Mouse (Mus musculus): ENCODE measurements around the gene Tmem143. TPM values are rescaled to one million over a fixed set of nuclear protein-coding genes. Genes with fewer than 3 reads are reported as not detected.

Gene Tmem143
- total RNA-seq (2023): 9.2 TPM

GRCm38 (mm10) chr7:45896517-45897257, at the start of gene Tmem143, which contains the start of gene Syngr4:
TSS of gene Tmem143 (plus strand) at chr7:45896941.
TSS of gene Syngr4 (minus strand) at chr7:45896714.

GRCm38 (mm10) chr7:45872624-45873023, 24.1 kb upstream of the Tmem143 start, which contains the start of gene Kdelr1:
TSS of gene Kdelr1 (plus strand) at chr7:45872772.

GRCm38 (mm10) chr7:45878278-45878677, 18.5 kb upstream of the Tmem143 start, which contains the start of gene Grin2d:
TSS of gene Grin2d (minus strand) at chr7:45878378.

GRCm38 (mm10) chr7:45921242-45921621, 24.5 kb downstream of the Tmem143 start, which contains the start of gene Emp3:
TSS of gene Emp3 (minus strand) at chr7:45921404.

GRCm38 (mm10) chr7:45923762-45924428, 27.2 kb downstream of the Tmem143 start, which contains the start of gene Ccdc114:
TSS of gene Ccdc114 (plus strand) at chr7:45924072.

Other genes with a start within 250 kb of the Tmem143 start
- gene Fut2, start 230.5 kb upstream of the Tmem143 start, total RNA-seq (2023): not detected
- gene Ntn5, start 212.9 kb upstream of the Tmem143 start, total RNA-seq (2023): 0.38 TPM
- gene Sec1, start 202.5 kb upstream of the Tmem143 start, total RNA-seq (2023): not detected
- gene Car11, start 197.1 kb upstream of the Tmem143 start, total RNA-seq (2023): 12.3 TPM
- gene Dbp, start 191.9 kb upstream of the Tmem143 start, total RNA-seq (2023): 41.2 TPM
- gene Rpl18, start 181.5 kb upstream of the Tmem143 start, total RNA-seq (2023): 2,817 TPM
- 31.0 TPM for gene Sphk2, start 178.9 kb upstream of the Tmem143 start, total RNA-seq (2023)
- 2.5 TPM for gene Fam83e, start 175.7 kb upstream of the Tmem143 start, total RNA-seq (2023)
- gene Spaca4, start 171.1 kb upstream of the Tmem143 start, total RNA-seq (2023): not detected
- 0.89 TPM for gene Lmtk3, start 113.2 kb upstream of the Tmem143 start, total RNA-seq (2023)
- gene Sult2b1, start 112.3 kb upstream of the Tmem143 start, total RNA-seq (2023): 1.9 TPM
- gene Cyth2, start 82.4 kb upstream of the Tmem143 start, total RNA-seq (2023): 127 TPM
- gene Kcnj14, start 72.2 kb upstream of the Tmem143 start, total RNA-seq (2023): 1.8 TPM
- 31.7 TPM for gene Grwd1, start 66.0 kb upstream of the Tmem143 start, total RNA-seq (2023)
- 60.7 TPM for gene Kdelr1, start 24.2 kb upstream of the Tmem143 start, total RNA-seq (2023)
- gene Grin2d, start 18.6 kb upstream of the Tmem143 start, total RNA-seq (2023): 0.41 TPM
- not detected for gene Syngr4, start 227 bp upstream of the Tmem143 start, total RNA-seq (2023)
- 306 TPM for gene Emp3, start 24.5 kb downstream of the Tmem143 start, total RNA-seq (2023)
- 2.9 TPM for gene Ccdc114, start 27.1 kb downstream of the Tmem143 start, total RNA-seq (2023)
- gene Abcc6, start 133.4 kb downstream of the Tmem143 start, total RNA-seq (2023): not detected
- gene Nomo1, start 136.8 kb downstream of the Tmem143 start, total RNA-seq (2023): 38.3 TPM
- not detected for gene Kcnj11, start 203.8 kb downstream of the Tmem143 start, total RNA-seq (2023)

Measured in CD4-positive naive resting alpha-beta T cell, adult 57 days (primary cell).